Mouse (Mus musculus) left cerebral cortex, adult 9 months (tissue): ENCODE data around the gene Dyrk2.
A peak's percentile ranks its signal among the peaks of the same experiment; 100 is the strongest.

Experiments
- DNase-seq, 2 experiments: peaks; one replicate each; pipeline ENCODE4 v3.0.0; 2022; ENCODE audit warnings: low spot score in 2 of 2

The Dyrk2 gene

DNA sequence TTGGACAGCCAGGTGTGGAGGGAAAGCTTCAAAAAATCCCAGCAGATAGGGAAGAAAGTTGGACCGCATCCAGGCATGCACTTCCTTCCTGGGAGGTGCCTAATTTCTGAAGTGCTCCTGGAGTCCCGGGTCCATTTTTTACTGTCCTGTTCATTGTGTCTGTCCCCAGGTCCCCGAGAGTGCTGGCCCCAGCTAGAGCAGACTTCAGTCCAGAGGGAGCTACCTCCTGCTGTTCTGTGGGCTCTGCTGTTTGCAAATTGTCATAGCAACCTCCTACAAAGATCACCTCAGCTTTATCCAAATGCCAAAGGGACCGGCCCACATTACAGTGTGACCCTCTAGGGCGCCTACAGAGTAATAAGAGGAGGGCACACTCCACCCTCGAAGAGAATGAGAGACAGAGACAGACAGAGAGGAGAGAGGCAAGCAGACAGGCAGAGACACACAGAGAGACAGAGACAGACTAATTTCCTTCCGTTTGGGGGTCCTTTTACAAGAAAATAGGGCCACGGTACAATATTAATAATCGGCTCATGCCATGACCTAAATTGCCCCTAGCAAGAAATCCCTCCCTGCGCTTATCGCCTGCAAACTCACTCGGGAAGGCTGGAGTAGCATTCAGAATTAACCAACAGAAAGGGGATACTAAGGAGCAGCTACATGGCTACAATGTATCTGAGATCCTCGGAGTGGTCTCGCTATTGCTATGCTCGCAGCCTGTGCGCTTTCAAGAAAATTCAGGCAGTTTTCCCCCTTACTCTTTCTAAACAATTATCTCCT is at the start of gene Dyrk2:
Gene Dyrk2 (minus strand): TSS at position 9 of the 780 bp plus-strand sequence.
- DNase-seq = no peak

DNA sequence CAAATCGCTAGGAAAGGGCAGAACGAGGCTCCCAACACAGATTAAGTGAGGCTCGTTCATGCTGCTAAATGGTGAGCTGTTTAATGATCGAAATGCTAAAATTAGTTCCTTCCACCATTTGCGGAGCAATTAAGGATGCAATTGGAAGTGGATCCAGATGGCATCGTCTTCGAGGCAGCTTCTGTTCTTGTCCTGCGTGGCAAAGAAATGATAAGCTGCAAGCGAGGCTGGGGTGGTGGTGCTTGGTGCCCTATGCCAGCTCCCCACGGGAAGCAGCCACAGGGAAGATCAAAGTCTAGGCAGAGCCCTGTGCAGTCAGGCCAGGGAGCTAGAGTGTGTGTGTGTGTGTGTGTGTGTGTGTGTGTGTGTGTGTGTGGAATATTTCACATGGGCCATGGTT is 32.6 kb upstream of the Dyrk2 start:
- DNase-seq = peak in 1 of 2 experiments; percentile 24

DNA sequence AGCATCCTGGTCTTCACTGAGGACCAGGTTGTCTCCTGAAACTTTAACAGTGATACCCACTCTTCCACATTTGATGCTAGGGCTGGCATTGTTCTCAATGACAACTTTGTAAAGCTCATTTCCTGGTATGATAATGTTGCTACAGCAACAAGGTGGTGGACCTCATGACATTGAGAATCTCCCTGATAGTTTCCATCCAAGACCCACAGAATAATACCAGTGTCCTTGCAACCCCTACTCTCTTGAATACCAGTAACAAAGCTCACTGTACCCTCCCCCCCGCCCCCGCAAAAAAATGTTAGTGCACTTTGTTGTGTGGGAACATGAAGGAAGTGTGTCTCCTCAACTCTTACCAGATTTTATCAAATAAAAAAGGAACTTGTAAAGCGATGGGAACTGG is 23.6 kb upstream of the Dyrk2 start:
- no peak for DNase-seq

DNA sequence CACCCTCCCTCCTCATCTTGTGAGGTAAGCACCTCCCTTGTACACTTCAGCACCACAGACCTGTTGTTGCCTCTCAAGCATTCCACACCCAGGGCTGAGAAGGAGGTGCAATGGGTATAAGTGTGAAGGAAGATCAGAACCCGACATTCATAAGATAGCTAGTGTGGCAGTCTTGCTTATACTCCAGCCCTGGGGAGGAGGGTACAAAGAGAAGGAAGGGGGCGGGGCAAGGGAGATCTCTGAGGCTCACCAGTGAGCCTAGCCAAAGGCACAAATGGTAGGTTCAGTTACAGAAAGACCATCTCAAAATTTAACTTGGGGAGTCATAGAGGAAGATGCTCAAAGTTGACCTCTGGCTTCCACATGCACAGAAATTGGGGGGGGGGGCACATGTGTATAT is 14.1 kb upstream of the Dyrk2 start:
- DNase-seq = no peak

DNA sequence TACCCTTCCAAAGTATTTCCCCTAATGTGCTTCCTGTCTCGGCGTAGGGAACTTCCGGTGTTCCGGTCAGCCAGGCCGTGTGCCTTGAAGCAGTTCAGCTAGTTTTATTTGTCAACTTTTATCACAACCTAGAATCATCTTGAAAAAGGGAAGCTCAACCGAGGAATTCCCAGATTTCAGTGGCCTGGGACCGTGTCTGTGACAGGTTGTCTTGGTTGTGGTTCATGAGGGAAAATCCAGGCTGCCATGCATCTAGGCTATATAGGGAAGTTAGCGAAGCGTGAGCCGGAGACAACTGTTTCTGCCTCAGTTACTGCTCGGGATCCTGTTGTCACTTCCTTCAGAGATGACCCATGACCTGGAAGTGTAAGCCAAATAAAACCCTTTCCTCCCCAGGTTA is 13.3 kb upstream of the Dyrk2 start:
- DNase-seq = no peak

DNA sequence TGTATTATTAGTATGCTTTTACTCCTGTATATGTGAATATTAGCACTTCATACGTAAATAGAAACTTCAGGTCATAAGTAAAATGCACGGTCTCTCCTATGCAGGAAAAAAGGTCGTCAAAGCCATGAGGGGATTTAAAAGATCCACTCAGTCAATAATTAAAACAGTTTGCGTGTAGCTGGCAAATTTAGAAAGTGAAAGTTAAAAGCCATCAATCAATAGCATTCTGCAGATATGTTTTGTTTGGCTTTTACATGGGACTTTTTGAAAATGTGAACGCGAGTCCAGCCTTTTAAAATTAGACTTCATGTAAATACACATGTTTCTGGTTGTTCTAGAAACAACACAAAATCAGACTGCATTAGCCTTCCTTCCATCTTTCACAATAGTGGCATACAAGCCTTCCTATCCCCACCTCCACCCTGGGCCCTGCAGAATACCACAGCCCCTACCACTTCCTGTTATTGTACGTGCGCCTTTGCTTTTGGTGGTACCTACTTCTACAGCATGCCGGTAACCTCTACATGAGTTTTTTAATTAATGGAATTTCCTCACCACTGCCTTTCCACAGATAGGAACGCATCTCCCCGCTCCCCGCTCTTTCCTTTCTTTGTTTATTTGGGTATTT is 12.4 kb upstream of the Dyrk2 start:
- no peak for DNase-seq

DNA sequence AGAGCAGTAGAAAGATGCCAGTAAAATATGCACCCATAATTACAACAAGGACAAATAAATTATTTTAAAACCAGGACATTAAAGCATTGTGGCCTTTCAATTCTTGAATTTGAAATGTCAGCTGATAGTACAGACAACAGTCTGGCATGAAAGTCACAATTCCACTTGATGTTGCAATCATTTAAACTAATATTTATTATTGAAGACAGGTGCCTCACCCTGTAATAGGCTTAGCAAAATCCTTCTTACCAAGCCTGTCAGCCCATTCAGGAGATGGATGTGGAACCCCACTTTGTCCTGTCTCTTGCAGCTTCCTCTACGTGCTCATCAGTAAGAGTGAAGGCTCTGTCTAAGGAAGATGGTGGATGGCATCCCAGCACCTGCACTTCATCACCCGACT is 10.8 kb upstream of the Dyrk2 start:
- no peak for DNase-seq

DNA sequence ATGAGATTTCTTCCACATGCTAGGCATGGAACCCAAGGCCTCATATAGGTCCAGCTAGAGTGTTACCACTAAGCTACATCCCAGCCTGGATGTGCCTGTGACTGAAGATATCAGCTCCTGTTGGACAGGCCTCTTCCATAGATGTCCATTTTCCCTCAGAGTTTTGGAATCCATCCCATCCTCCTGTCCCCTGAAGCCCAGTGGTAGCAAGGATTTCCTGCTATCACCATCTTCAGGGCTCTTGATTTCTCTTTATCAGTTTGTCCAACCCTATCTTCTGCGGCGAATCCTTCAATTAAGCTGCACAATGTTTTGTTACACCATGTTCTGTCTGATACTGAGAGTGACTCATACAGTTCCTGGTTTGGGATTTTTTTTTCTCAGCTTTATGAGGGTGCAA is 2.2 kb upstream of the Dyrk2 start:
- no peak for DNase-seq

DNA sequence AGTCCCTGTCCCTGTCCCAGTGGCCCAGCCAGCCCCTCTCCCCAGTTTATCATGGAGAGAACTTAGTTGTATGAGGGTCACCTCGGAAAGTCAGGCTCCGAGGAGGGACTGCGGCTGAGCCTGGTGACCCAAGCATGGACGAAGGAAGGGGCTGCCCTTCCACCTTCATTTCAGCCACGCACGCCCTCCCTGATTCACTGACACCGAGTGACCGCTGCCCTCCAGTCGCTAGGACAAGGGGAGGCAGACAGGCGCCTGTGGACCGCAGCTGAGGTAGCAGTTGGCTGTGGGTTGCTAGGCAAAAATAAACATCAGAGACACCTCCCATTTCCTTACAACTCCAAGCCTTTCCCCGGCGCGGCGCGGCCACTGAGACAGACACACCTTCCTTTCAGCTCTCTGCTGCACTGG is 413 bp downstream of the Dyrk2 start:
- peak; percentile 30 to 75 for DNase-seq

DNA sequence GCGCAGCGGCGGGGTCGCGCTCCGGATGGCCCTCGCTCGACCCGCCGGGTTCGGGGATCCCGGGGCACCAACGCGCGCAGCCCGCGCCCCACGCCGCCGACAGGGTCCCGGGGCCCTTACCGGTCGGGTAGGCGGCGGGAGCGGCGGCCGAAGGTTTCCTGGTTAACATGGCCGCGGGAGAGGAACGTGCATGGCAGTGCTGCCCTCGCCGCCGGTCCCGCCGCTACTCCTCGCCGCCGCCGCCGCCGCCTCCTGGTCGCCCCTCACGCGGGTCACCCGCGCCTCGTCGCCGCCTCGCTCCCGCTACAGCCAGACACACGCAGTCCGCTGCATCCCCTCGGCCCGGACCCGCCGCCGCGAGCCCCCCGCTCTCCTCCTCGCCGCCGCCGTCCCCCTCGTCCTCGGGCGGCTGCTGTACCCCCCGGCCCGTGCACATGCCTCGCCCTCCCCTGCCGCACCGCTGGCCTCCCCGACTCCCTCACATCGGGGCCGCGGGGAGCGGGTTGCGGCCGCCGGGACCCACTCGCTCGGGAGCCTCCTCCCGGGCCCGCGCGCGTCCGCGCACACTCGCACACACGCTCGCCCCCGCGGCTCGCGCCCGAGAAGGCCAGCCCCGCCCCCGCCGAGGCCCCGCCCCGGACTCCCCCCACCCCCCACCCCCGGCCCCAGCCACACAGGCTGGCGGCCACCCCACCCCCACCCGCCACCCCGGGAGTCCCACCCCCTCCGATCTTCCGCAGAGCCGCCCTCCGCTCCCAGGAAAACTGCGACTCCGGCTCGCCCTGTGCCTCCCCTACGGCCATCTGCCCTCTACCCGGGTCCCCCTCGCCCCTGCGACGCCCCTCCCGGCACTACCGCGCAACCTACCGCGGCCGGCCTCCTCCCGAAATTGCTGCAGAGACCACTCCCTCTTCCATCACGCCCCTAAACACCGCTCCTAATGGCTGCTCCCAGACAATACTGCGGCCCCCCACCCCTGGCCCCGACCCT is 1.1 kb downstream of the Dyrk2 start:
- DNase-seq = peak in 1 of 2 experiments; percentile 61

DNA sequence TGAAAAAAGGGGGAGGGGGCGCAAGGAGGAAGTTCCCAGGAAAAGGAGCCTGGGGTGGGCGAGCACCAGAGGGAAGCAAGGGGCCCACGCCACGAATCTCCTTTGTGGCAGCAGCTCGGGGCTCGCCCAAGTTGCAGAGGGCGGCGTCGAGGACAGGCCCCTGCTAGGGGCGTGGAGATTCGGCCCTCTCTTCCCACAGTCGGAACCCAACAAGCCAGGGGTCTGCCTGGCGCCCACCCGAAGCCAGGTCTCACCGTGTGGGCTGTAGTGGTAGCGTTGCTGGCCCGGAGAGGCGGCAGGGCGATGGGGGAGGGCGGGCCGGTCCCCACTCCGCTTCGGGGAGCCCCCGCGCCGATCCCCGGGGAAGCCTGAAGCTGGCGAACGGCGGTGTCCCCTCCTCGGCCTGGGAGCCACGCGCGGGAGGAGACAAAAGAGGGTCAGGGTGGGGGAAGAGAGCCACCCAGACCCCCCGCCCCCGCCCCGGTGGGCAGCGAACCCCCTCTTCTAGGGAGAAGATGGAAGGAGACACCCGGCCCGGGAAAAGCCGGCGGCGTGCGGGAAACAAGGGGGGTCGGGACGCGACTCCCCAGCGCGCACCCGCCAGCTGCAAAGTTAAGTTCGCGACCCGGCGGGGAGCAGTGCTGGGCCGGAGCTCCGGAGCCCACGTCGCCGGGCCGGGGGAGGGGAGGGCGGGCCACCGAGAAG is 2.0 kb downstream of the Dyrk2 start:
- DNase-seq = no peak

DNA sequence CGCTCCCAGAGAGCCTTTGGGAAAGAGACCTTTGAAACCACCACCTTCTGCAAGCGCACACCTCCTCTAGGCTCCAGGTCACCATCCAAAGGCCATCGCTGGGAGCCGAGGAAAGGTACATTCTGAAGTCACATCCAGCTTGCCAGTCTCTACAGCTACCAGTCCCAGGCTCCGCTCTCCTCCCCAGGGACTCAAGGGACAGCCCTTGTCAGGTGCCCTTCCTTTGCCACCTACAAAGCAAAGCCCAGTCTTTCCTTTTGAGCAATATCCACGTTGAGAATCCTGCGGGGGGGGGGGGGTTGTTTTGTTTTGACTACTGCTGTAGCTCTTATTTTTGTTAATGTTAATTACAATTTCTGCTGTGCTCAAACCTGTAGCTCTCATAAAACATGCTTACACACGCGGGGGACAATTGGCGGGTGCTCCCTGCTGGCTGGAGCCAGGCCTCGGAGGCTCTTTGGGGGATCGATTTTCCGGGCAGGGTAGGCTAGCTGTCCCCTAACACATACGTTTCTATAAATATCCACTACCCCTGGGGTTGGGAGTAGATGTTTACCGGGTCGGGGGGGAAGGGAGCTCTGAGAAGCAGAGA is 2.6 kb downstream of the Dyrk2 start:
- DNase-seq = no peak

DNA sequence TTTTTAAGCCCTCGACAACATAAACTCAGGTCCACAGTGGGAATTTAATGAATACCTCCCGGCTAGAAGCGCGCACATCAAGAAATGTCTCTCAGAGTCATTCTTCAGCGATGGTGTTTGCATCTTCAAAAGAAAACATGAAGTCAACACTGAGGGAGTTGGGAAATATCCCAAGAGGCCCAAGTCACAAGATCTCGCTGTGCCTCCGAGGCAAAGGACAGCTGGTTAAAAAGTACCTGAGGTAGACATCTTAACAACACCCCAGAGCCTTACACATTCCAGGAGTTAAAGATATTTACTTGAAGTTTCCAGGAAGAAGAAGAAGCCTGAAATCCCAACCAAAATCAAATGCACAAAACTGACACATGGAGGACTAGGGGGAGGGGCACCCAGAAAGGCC is 5.0 kb downstream of the Dyrk2 start:
- DNase-seq = no peak

DNA sequence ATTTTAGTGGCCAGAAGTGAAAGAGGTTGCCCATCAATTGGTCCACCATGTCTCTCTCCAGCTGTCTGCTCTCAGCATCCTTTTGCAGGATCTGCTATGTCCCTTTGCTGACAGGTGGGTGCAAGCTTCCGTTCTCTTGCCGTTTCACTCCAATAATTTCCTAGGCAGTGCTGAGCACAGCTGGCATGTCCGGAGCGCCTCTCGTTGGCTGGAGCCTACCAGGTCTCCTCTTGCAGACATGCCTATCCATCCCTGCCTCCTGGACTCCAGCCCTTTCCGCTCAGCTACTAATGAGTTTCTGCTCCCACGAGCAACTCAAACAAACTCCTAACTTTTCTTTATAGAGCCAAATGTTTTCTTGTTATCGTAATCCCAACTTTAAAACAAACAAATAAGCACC is 6.4 kb downstream of the Dyrk2 start:
- DNase-seq = no peak

DNA sequence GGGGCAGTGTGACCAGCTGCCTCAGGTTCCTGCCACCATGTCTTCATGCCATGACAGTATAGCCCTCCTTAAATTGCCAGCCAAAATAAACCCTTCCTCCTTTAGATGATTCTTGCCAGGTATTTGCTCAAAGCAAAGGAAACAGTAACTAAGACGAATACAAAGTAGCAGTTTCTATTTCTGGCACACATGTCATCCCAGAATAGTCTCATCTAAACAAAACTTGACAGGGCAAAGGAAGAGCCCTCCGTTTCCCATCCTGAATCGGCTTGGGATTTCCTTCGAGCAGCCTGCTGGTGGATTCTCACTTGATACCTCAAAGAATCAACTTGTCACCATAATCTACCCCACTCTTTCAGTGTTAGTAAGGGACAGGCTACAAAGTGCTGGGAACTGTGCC is 7.8 kb downstream of the Dyrk2 start:
- no peak for DNase-seq

DNA sequence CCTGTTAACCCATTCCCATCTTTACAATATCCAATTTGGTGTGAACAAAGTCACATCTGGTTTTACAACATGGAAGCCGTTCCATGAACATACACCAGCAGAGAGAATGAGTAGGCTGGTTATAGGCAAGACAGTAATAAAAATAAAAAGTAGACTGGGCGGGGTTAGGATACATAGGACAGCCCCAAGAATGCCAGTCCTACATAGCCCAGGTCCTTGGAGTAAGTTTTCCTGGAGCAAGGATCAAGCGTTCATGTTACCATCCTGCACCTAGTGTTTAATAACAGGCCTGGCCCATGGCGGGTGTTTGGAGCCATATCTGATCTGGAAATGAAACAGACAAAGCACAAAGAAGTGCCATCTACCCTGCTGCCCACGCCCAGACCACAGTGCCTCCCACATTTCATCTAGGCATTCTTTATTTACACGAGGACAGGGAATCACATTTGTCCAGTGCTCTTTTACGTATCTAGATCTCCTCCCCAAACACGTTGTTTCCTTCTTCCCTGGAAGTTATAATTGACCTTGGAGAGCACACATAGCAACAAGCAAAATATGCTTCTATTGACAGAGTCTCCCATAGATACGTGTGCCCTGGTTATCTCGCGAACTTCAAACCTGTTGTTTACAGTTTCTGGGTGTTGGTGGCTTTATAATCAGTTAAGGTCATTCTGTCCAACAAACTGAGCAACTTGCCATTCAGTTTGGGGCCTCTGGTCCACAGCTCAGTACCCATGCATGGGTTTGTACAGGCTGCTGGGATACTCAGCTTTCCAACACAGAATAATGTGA is 8.6 kb downstream of the Dyrk2 start:
- DNase-seq = no peak

DNA sequence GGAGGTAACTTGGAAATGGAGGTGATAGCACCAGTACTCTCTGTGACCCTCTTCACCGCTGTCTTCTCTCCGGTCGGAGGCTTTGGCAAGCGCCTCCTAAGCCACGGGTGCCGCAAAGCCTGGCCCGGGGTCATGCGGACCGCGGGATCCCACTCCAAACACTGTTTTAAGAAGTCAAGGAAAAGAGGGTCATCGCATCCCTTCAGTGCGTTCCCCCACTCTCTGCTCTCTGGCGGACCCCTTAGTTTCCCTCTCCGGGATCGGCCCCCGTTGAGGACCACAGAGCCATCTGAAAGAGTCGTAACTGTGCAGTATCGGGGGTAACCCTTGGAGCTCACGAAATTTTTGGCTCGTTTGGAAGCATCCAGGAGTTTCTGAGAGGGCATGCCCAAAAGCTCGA is 10.4 kb downstream of the Dyrk2 start:
- DNase-seq = no peak

DNA sequence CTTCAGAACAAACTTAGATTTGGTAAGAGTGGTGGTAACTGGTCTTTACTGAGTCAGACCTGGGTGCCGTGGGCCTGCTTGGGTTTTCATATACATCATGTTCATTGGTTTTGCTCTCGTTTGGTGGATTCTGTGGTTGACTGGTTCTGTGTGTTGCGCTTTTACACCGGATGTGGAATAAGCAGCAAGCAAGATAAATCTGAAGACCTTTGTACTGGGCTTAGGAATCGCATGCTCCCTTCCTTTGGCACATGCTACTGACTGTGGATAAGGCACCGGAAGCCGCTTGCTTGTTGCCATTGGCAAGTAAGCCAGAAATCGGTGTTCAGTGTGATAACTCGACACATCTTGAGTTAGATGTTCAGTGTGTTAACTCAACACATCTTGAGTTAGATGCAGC is 15.4 kb downstream of the Dyrk2 start:
- DNase-seq = no peak

DNA sequence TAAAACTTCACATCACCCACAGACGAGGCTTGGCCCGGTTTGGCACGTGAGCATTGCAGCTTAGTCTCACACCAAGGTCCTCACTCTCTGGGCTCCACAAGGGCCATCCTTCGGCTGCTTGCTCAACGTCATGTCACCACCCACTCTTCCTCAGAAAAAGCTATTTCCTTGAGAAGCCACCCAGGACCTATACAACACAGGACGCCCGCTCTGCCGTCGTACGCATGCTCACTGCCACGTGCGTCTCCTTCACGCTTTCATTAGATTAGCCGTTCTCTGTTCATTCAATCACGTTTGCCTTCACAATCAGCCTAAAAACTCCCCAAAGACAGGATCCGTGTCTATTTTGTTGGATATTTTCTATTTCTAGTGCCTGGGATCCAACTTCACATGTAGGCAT is 17.5 kb downstream of the Dyrk2 start:
- no peak for DNase-seq

DNA sequence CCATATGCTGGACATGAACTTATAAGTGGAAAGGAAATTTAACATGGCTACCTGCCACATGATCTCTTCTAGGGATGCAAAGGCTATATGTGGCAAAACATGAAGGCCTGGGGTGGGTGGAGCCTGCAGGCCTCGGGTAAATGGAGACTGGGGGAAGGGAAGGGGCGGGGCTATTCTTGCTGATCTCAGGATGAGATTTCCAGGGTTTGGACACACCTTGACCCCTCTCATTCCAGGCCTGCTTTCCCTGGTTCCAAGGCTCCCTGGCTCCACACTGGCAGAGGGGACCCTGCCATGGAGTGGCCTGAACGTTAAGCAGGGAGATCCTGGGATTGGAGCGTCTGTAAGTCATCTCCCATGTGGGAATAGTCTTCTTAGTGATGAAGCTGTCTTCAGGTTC is 21.5 kb downstream of the Dyrk2 start:
- DNase-seq = no peak
